ENCODE assay signal across 9 mouse cellular contexts in genomic region chr3:62505166-62505900, GRCm38 (mm10). TPM values are rescaled to one million over a fixed set of nuclear protein-coding genes. Genes with fewer than 3 reads are reported as not detected.
A peak's percentile ranks its signal among the peaks of the same experiment; 100 is the strongest.
DNase-seq lines count a peak whose midpoint lies in the region; ATAC-seq and TF ChIP-seq lines count a peak whose summit lies in the region.
"Had no signal": no experiment of that assay in that cellular context is flagged by ENCODE, and none has a peak within 500 bp of the region (broad histone marks: within the 10 kb centered on the region; RNA-seq: fewer than 3 reads in every experiment).

No protein-coding gene starts in this region.

- no peak for TF ChIP-seq CTCF in ES-Bruce4 (IDR thresholded peaks at IDR 0.05; ENCODE audit: low read depth, low read length)
- no peak for TF ChIP-seq CTCF in heart, postnatal 0 days (IDR thresholded peaks at IDR 0.05; ENCODE audit: low read depth)
- TF ChIP-seq CTCF in liver, postnatal 0 days (IDR thresholded peaks at IDR 0.05; ENCODE audit: low read depth), result no peak

- no peak overlapping the region for H3K27ac ChIP-seq in ES-Bruce4 (ENCODE audit: insufficient read depth, low read length)
- H3K27ac ChIP-seq in heart, postnatal 0 days (ENCODE audit: low read depth), result no peak overlapping the region
- H3K27ac ChIP-seq in liver, postnatal 0 days (ENCODE audit: low read depth), result peak overlapping the region; percentile 26

- 75% methylated on average over 5 of the region's 5 CpGs for WGBS in heart, postnatal 0 days
- WGBS in liver, postnatal 0 days (ENCODE audit: insufficient replicate concordance), result 43% methylated on average over 5 of the region's 5 CpGs

- H3K27me3 ChIP-seq in ES-Bruce4 (ENCODE audit: control insufficient read depth, insufficient read depth, low read length, poor library complexity, severe bottlenecking), result no peaks in the 10 kb centered on the region
- no peaks in the 10 kb centered on the region for H3K27me3 ChIP-seq in heart, postnatal 0 days (ENCODE audit: control insufficient read depth, insufficient read depth, low read length)
- H3K27me3 ChIP-seq in liver, postnatal 0 days (ENCODE audit: insufficient read depth, low read length), result no peaks in the 10 kb centered on the region

- no peak for TF ChIP-seq POLR2A in ES-Bruce4 (IDR thresholded peaks at IDR 0.05; ENCODE audit: insufficient read depth, low read length)

- no peak for ATAC-seq in heart, postnatal 0 days (ENCODE audit: insufficient read depth, low read depth)
- ATAC-seq in liver, postnatal 0 days, result peak; percentile 53

- H3K9me3 ChIP-seq in ES-Bruce4 (replicated peaks; ENCODE audit: control insufficient read depth, insufficient read depth, low read length, poor library complexity, severe bottlenecking), result no peaks in the 10 kb centered on the region
- no peaks in the 10 kb centered on the region for H3K9me3 ChIP-seq in heart, postnatal 0 days (replicated peaks; ENCODE audit: control insufficient read depth, low read length)
- no peaks in the 10 kb centered on the region for H3K9me3 ChIP-seq in liver, postnatal 0 days (ENCODE audit: low read length)

- H3K4me3 ChIP-seq in ES-Bruce4 (ENCODE audit: low read depth, low read length), result no peak overlapping the region
- peak overlapping the region; percentile 96 for H3K4me3 ChIP-seq in heart, postnatal 0 days (ENCODE audit: low read depth, low read length)
- H3K4me3 ChIP-seq in liver, postnatal 0 days (ENCODE audit: low read depth, low read length), result peak overlapping the region; percentile 76

- peak overlapping the region; percentile 67 for H3K4me2 ChIP-seq in heart, postnatal 0 days (ENCODE audit: low read depth, low read length)
- H3K4me2 ChIP-seq in liver, postnatal 0 days (ENCODE audit: low read depth, low read length), result peak overlapping the region; percentile 68

- H3K36me3 ChIP-seq in ES-Bruce4 (ENCODE audit: control insufficient read depth, insufficient read depth, low read length, poor library complexity, severe bottlenecking), result peaks cover 13% of the 10 kb centered on the region
- peaks cover 16% of the 10 kb centered on the region for H3K36me3 ChIP-seq in heart, postnatal 0 days (replicated peaks; ENCODE audit: control insufficient read depth, insufficient read depth, low read length)
- H3K36me3 ChIP-seq in liver, postnatal 0 days (replicated peaks; ENCODE audit: insufficient read depth, low read length), result peaks cover 11% of the 10 kb centered on the region

- TF ChIP-seq EP300 in ES-Bruce4 (IDR thresholded peaks at IDR 0.05; ENCODE audit: insufficient read depth, low read depth, low read length), result no peak
- TF ChIP-seq EP300 in heart, postnatal 0 days (IDR thresholded peaks at IDR 0.05; ENCODE audit: low read depth), result no peak
- no peak for TF ChIP-seq EP300 in liver, postnatal 0 days (IDR thresholded peaks at IDR 0.05; ENCODE audit: low read depth)

- no peaks in the 10 kb centered on the region for H3K4me1 ChIP-seq in ES-Bruce4 (ENCODE audit: control insufficient read depth, insufficient read depth, low read length)
- H3K4me1 ChIP-seq in heart, postnatal 0 days (ENCODE audit: control insufficient read depth, insufficient read depth), result peaks cover 10% of the 10 kb centered on the region
- H3K4me1 ChIP-seq in liver, postnatal 0 days (ENCODE audit: insufficient read depth), result peaks cover 14% of the 10 kb centered on the region

- peak overlapping the region; percentile 81 for H3K9ac ChIP-seq in ES-Bruce4 (ENCODE audit: low read depth, poor library complexity, severe bottlenecking)
- H3K9ac ChIP-seq in heart, postnatal 0 days (replicated peaks; ENCODE audit: low read depth, low read length), result no peak overlapping the region
- H3K9ac ChIP-seq in liver, postnatal 0 days (replicated peaks), result no peak overlapping the region

- peak; percentile 31 for DNase-seq in heart, adult 11 months
- no peak for DNase-seq in heart, adult 9 months (ENCODE audit: low spot score in 2 of 2)
- DNase-seq in heart, postnatal 0 days (ENCODE audit: low spot score), result no peak
- no peak for DNase-seq in liver, postnatal 0 days
- DNase-seq in cerebellum, postnatal 4 days (ENCODE audit: low spot score in 2 of 2), result no peak
- DNase-seq in spleen, adult 18-20 months, result no peak
- no peak for DNase-seq in Muller cell, postnatal 12 days (ENCODE audit: inconsistent ontology term)
- DNase-seq: cerebellum, postnatal 14 days had no signal

RNA-seq across cellular contexts. Expression of gene Dhx36, which starts 1.5 kb away (rescaled TPM):
- 65.1 and 67.3 TPM in 2 replicates for polyA plus RNA-seq in ES-Bruce4 (2011; ENCODE audit: insufficient read depth, insufficient read length, low read depth, missing spikeins)
- total RNA-seq in heart, postnatal 0 days (2014; rRNA removed; ENCODE audit: low replicate concordance), result 18.3 and 20.8 TPM in 2 replicates
- 13.1 and 13.4 TPM in 2 replicates for polyA plus RNA-seq in heart, postnatal 0 days (2015; fragmentation: Nextera tagmentation; extraction: Ambion mirVana)
- polyA plus RNA-seq in liver, postnatal 0 days (2015; fragmentation: Nextera tagmentation; extraction: Ambion mirVana), result 12.0 and 12.4 TPM in 2 replicates
